Comparison of ENCODE assay signal across 10 mouse cellular contexts in the genomic region with DNA sequence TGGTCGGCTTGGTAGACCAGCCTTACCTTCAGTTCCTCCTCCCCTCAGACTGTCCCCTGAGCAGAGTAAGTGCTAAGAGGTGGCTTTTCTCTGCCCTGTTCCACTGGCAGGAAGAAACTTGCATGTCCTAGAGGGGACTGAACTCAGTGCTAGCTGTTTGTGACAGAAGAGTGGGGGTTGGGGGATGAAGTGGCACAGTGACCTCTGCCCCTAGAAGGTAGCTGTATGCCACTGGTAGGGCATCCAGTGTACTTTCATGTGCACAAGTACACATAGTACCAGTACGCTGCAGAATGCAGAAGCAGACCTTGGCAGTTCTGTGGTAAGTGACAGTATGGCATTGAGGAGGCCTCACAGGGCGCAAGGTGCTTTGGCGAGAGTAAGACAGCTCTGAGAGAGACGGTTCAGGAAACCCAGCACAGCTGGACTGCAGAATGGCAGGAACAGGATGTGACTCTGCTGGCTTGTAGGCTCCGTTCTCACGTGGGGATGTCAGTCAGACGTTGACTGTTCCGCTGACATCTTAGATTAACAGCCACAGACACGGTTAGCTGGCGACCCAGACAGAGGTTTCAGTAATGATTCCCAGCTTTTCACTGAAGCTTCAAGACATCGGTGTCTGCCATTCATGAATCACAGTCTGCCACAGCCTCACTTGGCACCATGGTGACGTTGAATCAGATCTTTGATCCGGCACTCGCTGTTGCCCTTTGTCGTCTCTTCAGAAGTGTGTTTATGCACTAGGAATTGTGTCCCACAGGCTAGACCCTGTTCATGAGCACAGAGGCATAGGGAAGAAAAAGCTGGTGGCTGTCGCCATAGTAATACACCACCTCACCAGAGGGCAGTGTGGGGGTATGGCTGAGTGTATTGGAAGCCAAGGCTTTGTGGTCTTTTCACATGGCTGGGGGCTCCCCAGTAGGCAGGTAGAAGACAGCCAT.
A peak's percentile ranks its signal among the peaks of the same experiment; 100 is the strongest.
DNase-seq lines count a peak whose midpoint lies in the region; ATAC-seq and TF ChIP-seq lines count a peak whose summit lies in the region.
"Had no signal": no experiment of that assay in that cellular context is flagged by ENCODE, and none has a peak within 500 bp of the region (broad histone marks: within the 10 kb centered on the region; RNA-seq: fewer than 3 reads in every experiment).

No protein-coding gene starts in this region.

- DNase-seq in forebrain, embryonic 10.5 days (ENCODE audit: extremely low spot score, low spot score), result no peak
- peak; percentile 60 for DNase-seq in lung, embryonic 14.5 days
- DNase-seq in lung, postnatal 36 days, result no peak
- peak; percentile 57 for DNase-seq in thymus, postnatal 14 days
- DNase-seq in stomach, postnatal 0 days (ENCODE audit: low spot score), result no peak
- no peak for DNase-seq in gastrocnemius, postnatal 36 days
- DNase-seq: cerebellum, adult 11-12 months; kidney, adult 18-20 months had no signal

- peaks cover 54% of the 10 kb centered on the region for H3K4me1 ChIP-seq in forebrain, embryonic 10.5 days
- H3K4me1 ChIP-seq in forebrain, embryonic 12.5 days, result peaks cover 53% of the 10 kb centered on the region
- H3K4me1 ChIP-seq in lung, embryonic 14.5 days (ENCODE audit: insufficient read depth), result peaks cover 53% of the 10 kb centered on the region
- H3K4me1 ChIP-seq in stomach, postnatal 0 days (replicated peaks; ENCODE audit: control insufficient read depth, insufficient read depth), result peaks cover 3% of the 10 kb centered on the region; the same call in 1 of the 2 replicates

- H3K9ac ChIP-seq in forebrain, embryonic 12.5 days, result no peak overlapping the region
- H3K9ac ChIP-seq in lung, embryonic 14.5 days, result no peak overlapping the region
- no peak overlapping the region for H3K9ac ChIP-seq in stomach, postnatal 0 days (ENCODE audit: low read length)

- H3K9me3 ChIP-seq in forebrain, embryonic 10.5 days, result no peaks in the 10 kb centered on the region
- H3K9me3 ChIP-seq in forebrain, embryonic 12.5 days, result no peaks in the 10 kb centered on the region
- H3K9me3 ChIP-seq in lung, embryonic 14.5 days (ENCODE audit: low read depth, low read length), result no peaks in the 10 kb centered on the region
- H3K9me3 ChIP-seq in stomach, postnatal 0 days (ENCODE audit: control insufficient read depth, low read length), result no peaks in the 10 kb centered on the region

- no peaks in the 10 kb centered on the region for H3K27me3 ChIP-seq in forebrain, embryonic 10.5 days (ENCODE audit: poor library complexity, severe bottlenecking)
- no peaks in the 10 kb centered on the region for H3K27me3 ChIP-seq in forebrain, embryonic 12.5 days
- no peaks in the 10 kb centered on the region for H3K27me3 ChIP-seq in lung, embryonic 14.5 days (ENCODE audit: insufficient read depth, low read length)
- no peaks in the 10 kb centered on the region for H3K27me3 ChIP-seq in stomach, postnatal 0 days (ENCODE audit: control insufficient read depth, insufficient read depth, low read length)

- ATAC-seq in forebrain, embryonic 12.5 days (ENCODE audit: low FRiP score), result no peak
- ATAC-seq in lung, embryonic 14.5 days (ENCODE audit: insufficient read depth), result no peak
- 0 out of 2 replicates have a peak, but pooled peaks have one; percentile 16 for ATAC-seq in megakaryocyte-erythroid progenitor cell, adult 5-6 weeks (replicated peaks; ENCODE audit: low FRiP score, low TSS enrichment, poor library complexity, severe bottlenecking)
- ATAC-seq in stomach, postnatal 0 days (ENCODE audit: low FRiP score, low TSS enrichment), result no peak

- H3K4me3 ChIP-seq in forebrain, embryonic 10.5 days, result no peak overlapping the region
- no peak overlapping the region for H3K4me3 ChIP-seq in forebrain, embryonic 12.5 days (replicated peaks)
- H3K4me3 ChIP-seq in lung, embryonic 14.5 days (ENCODE audit: low read depth, low read length), result no peak overlapping the region
- no peak overlapping the region for H3K4me3 ChIP-seq in stomach, postnatal 0 days (ENCODE audit: low read depth, low read length)

- intact Hi-C loops in gastrocnemius, postnatal 36 days (cut with DNase I), result no loop called here

- WGBS in forebrain, embryonic 10.5 days, result 77% methylated on average over 17 of the region's 17 CpGs
- WGBS in forebrain, embryonic 12.5 days, result 73% methylated on average over 17 of the region's 17 CpGs
- WGBS in lung, embryonic 14.5 days, result 58% methylated on average over 17 of the region's 17 CpGs
- 71% methylated on average over 17 of the region's 17 CpGs for WGBS in stomach, postnatal 0 days

- peak; percentile 28; the same call in 1 of the 2 replicates for TF ChIP-seq CTCF in lung, embryonic 14.5 days (IDR thresholded peaks at IDR 0.05; ENCODE audit: low read depth)
- no peak for TF ChIP-seq CTCF in stomach, postnatal 0 days (IDR thresholded peaks at IDR 0.05; ENCODE audit: low read depth)

- TF ChIP-seq EP300 in stomach, postnatal 0 days (optimal IDR thresholded peaks at IDR 0.05), result no peak

- H3K4me2 ChIP-seq in forebrain, embryonic 12.5 days, result no peak overlapping the region
- no peak overlapping the region for H3K4me2 ChIP-seq in lung, embryonic 14.5 days
- no peak overlapping the region for H3K4me2 ChIP-seq in stomach, postnatal 0 days (replicated peaks; ENCODE audit: low read depth)

- peak overlapping the region; percentile 41; the same call in 1 of the 2 replicates for H3K27ac ChIP-seq in forebrain, embryonic 10.5 days
- H3K27ac ChIP-seq in forebrain, embryonic 12.5 days, result no peak overlapping the region
- H3K27ac ChIP-seq in lung, embryonic 14.5 days (ENCODE audit: low read depth), result no peak overlapping the region
- H3K27ac ChIP-seq in stomach, postnatal 0 days (replicated peaks), result no peak overlapping the region

- H3K36me3 ChIP-seq in forebrain, embryonic 10.5 days (replicated peaks), result no peaks in the 10 kb centered on the region
- H3K36me3 ChIP-seq in forebrain, embryonic 12.5 days (replicated peaks), result no peaks in the 10 kb centered on the region
- no peaks in the 10 kb centered on the region for H3K36me3 ChIP-seq in lung, embryonic 14.5 days (ENCODE audit: insufficient read depth)
- no peaks in the 10 kb centered on the region for H3K36me3 ChIP-seq in stomach, postnatal 0 days (ENCODE audit: control insufficient read depth, insufficient read depth, low read length)

Comparison
In these comparisons a context has a peak if more than half of its experiments do, and no peak if none do; other contexts are left out.
1. DNase-seq: peak in lung, embryonic 14.5 days (single experiment) and thymus, postnatal 14 days (single experiment); none in forebrain, embryonic 10.5 days (single experiment), lung, postnatal 36 days (single experiment), stomach, postnatal 0 days (single experiment) and gastrocnemius, postnatal 36 days (0 of 2).